Mouse (Mus musculus) naive thymus-derived CD4-positive, alpha-beta T cell, adult 5 months (primary cell): Measurements from ENCODE around the gene Vmn1r27. TPM values are rescaled to one million over a fixed set of nuclear protein-coding genes. Genes with fewer than 3 reads are reported as not detected.

ENCODE experiments used
- polyA plus RNA-seq: library from polyadenylated mRNA; unstranded; fragments of 100-300 nt; shearing (Covaris generic); gene quantifications from one replicate; pipeline ENCODE4 v1.2.1, GENCODE M21; 2017

The Vmn1r27 gene
- not detected for polyA plus RNA-seq

DNA sequence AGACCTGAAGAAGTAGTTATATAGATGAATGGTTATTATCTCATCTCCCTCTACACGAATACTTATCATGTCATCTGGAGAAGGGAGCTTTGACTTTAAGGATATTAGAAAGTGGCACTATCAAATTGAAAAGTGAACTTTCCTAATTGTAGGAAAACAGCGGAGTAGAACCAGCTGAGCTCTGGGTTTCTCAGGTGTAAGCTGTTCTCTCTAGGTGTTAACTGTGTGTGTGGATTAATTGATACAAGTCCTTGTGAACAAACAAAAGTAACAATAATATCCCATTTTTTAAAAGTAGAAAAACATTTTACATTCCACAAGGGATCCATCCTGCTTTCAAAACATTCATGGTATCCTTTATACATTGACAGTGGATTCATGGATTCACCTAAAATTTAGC, at the start of gene Vmn1r27:
Gene Vmn1r27 (minus strand): TSS at position 101 of the 400 bp plus-strand sequence.

DNA sequence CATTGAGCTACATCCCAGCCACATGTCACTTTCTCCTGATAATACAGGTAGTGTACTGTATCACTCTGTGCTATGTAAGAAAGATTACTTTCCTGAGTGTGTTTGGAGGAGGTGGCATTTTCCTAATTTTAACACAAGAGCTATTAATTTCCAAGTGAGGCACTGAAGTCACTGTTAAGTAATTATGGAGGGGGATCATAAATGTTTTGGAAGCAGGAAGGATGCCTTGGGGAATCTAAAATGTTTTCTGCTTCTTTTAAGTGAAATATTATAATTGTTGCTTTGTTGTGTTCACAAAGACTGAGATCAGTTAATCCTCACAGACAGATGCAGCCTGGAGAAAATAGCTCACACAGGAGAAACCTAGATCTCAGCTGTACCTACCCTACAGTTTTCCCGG, 43.1 kb upstream of the Vmn1r27 start, which contains the start of gene Vmn1r28:
Gene Vmn1r28 (plus strand): TSS at position 301 of the 400 bp plus-strand sequence.

Other genes with a start within 250 kb of the Vmn1r27 start
- gene Vmn1r25, start 238.0 kb downstream of the Vmn1r27 start, polyA plus RNA-seq, result not detected
- gene Vmn1r26, start 203.7 kb downstream of the Vmn1r27 start, polyA plus RNA-seq, result not detected
- gene Vmn1r28, start 43.2 kb upstream of the Vmn1r27 start, polyA plus RNA-seq, result 0.02 TPM
- gene Vmn1r29, start 82.7 kb upstream of the Vmn1r27 start, polyA plus RNA-seq, result not detected
- gene Vmn1r30, start 224.6 kb upstream of the Vmn1r27 start, polyA plus RNA-seq, result not detected